Mouse (Mus musculus) layer of hippocampus, postnatal 10 days (tissue): Measurements from ENCODE around the gene Csrnp1. TPM values are rescaled to one million over a fixed set of nuclear protein-coding genes. Genes with fewer than 3 reads are reported as not detected.
A peak's percentile ranks its signal among the peaks of the same experiment; 100 is the strongest.

Experiments used
- DNase-seq, 2 experiments: peaks; one replicate each; pipeline ENCODE4 v3.0.0; 2021; ENCODE audit warnings: low spot score in 2 of 2
- total RNA-seq, 2 experiments: library from RNA; stranded (reverse); gene quantifications; 2 replicates each; pipeline ENCODE4 v1.2.3; 2021

Csrnp1 gene
- total RNA-seq, 2 experiments from 2014 or later = 9.9 to 10.4 TPM

DNA sequence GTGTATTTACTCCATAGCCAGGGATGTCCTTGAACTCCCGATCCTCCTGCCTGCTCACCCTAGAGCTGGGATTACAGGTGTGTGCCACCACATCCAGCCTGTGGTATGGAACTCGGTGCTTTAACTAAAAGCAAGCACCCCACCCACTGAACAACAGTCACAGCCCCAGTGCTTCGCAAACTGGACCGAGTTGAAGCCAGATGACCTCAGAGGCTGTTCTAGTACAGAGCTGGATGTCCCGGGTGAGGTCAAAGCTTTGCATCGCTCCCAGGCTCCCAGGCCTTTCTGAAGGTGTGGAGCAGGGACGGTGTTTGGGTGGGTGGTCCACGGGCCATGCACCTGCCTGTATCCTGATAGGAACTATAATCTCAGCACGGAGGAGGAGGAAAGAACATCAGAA is 33.1 kb downstream of the Csrnp1 start:
- DNase-seq = no peak

DNA sequence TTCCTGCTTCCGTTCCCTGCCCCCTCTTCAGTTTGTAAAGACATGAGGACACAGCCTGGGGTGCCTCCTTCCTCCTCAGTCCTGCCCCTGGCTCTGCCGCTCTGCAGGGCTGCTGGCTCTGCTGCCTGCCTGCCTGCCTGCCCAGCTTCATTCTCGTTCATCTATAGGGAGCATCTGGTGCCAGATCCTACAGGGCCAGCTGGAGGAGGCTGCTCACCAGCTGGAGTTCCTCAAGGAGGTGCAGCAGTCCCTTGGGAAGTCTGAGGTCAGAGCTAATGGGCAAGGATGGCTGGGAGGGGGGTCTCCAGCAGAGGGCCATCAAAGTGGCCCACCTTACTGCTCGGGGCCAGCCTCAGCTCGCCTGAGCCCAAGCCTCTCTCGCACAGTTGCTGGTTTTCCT is 34.0 kb downstream of the Csrnp1 start:
- DNase-seq = no peak

DNA sequence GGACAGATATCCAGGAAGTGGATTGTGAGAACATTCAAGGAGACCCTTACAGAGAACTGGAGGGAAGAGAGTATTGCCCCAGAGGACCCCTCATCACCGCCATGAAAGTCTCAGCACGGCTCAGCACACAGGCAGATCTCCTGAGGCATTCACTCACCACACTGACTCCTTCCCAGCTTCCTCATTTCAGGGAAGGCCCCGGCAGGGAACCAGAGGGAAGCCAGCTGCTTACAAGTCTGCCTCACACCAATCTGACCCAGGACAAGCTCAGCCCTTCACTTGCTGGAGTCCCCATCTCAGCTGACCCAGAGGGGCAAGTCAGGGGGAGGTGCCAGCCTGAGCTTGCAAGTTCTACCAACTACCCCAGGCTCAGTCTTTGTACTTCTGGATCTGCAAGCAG is 35.7 kb downstream of the Csrnp1 start:
- DNase-seq = no peak

DNA sequence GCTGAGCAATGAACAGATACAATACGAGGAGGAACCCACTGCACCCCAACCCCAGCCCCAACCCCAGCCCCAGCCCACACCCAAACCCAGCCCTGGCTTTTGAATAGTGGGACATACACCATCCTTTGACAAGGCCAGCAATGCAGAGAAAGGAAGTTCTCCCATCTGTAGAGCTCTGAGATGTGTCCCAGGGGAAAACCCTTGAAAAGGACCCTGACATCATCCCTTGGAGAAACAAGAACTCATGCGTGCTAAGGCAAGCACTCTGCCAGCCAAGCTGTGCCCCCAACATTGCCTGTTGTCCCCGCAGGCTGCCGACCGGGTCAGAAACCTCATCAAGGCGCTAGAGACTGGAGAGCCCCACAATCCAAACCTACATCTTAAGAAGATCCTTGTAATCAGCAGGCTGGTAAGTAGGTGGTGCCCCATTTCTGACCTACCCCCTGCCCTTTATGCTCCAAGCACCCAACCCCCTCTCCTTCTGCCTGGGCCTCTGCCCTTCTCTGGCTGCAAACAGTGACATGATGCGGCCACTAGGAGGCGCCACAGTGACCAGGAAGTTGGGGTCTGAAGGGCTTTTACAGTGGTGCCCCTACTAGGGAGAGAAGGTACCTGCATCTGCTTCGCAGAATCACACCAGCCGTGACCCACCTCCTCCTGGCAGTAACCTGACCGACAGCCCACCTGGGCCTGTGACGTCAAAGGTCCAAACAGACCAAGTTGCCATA is 39.1 kb downstream of the Csrnp1 start:
- no peak for DNase-seq

DNA sequence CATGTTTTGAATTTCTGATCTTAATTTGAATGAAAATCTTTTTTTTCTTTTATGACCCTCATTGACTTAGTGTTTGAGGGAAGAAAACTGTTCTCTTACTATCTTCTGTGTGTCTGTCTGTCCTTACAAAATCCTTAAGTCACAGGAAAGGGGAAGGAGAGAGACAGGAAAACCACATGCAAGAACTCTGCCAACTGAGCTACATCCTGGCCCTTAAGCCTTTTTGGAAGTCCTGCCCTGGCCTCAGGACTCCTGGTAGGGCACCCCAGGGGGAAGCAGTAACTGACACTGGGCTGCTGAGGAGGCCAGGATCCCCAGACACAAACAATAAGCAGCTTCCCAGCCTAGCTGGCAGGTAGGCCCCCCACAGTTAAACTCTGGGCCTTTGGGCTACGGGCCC is 41.1 kb downstream of the Csrnp1 start:
- no peak for DNase-seq

DNA sequence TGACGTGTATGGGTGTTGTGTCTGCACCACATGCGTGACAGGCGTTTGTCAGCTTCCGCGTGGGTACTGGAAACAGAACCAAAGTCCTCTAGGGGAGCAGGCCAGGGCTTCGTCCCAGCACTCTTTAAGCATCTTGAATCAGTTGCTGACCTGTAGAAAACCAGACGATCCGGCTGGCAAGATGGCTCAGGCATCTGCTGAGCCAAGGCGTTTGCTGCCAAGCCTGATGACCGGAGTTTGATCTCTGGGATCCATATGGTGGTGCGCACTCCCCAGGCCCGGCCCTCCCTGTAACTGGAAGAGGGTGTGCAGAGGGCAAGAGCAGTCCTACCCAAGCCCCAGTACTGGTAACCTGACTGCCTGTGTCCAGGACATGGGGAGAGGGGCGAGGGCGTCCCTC is 42.6 kb downstream of the Csrnp1 start:
- no peak for DNase-seq

DNA sequence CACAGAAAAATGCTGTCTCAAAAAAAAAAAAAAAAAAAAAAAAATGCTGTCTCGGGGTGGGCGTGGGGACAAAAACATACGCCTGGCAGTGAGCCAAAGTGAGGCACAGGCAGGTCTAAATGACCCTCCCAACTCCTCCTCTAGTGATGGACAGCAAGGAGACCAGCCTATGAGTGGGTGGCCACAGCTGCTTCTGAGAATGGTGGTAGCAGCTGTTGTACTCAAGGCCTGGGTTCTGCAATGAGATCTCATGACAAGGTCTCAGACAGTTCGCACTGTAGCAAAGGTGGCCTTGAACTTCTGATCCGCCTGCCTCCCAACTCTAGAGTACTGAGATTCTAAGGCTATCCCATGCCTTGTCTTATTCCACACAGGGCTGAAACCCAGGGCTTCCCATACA is 43.1 kb downstream of the Csrnp1 start:
- DNase-seq = no peak

DNA sequence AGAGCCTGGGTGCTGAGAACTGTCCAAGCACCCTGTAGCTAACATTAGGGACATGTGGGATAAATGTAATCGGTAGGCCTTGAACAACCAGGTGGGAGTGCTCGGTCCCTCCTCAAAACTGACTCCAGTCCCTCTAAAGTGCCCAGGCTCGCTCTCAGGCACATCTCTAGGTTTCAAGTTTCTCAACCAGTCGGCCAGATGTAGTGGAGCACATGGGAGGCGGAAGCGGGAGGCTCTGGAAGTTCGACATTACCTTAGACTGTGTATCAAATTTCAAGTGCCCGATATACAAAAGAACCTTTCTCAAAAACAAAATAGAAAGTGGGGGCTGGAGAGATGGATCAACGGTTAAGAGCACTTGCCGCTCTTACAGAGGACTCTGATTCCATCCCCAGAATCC is 44.8 kb downstream of the Csrnp1 start:
- DNase-seq = no peak

DNA sequence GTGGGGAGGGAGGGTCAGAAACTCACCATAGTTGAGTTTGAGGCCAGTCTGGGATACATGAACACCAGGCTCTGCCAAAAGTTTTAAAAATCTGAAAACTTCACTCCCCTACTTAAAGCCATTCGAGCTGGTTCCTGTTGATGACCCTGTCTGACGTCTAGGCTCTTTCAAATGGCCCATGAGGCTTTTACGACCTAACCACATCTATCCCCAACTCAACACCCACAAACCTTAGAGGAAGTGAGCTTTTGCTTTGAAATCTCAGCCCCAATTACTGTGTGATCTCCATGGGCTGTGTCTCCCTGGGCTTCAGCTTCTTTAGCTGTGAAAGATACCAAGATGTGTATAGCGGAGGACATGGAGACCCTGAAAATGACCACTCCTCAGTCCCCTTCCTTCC is 46.0 kb downstream of the Csrnp1 start:
- no peak for DNase-seq

DNA sequence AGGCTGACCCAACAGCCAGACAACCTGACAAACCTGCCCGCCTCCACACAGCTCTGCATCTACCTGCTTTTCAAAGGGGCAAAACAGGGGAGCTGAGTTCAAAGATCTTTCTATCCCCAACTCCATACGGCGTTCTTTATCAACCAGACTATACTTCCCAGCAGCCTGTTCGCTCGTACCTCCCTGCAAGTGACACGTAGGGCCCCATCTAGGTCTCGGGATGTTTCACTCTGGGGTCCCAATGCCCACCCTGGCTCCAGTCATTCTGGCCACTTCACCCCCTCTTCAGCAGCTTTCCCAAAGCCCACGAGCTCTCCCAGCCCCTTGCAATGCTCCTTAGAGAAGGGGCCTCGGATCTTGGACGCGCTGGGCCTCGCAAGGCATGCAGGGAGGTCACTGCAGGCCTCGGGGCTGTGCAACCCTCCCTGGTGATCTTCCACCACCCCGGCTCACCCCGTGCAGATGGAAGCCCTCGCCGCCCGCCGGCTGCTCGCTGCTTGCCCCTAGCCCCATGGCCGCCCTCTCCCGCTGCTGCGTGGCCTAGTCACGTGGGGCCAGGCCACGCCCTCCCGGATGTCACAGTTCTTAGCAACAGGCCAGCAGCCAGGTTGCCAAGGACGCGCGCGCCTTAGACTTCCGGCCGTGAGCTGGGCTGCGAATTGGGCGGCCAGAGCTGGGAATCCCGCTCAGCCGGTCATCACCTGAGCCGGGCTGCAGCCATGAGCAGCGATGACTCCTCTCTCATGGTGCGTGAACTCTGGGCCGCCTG is 47.3 kb downstream of the Csrnp1 start, which contains the start of the genes Gorasp1 and Ttc21a:
Gene Gorasp1, minus strand, starts transcription at position 561 of the 769 bp plus-strand sequence.
Gene Ttc21a, plus strand, starts transcription at position 602 of the 769 bp plus-strand sequence.
- peak; percentile 96 to 98 for DNase-seq

DNA sequence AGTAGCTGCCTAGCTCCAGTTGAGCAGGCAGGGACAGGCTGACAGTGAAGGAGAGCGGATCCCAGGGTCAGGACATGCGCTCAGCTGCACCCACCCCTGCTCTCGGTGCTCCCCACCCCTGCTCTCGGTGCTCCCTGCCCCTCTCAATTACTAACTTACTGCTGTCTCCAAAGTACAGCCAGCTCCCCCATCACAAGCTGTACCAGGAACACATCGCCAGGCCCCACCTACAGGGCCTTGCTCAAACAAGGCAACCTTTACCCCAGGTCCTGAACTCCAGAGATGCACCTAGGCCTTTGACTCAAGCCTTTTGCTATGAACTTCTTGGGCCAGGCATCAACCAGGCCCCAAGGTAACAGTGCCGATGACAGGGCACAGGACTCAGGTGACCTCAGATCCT is 50.8 kb downstream of the Csrnp1 start:
- no peak for DNase-seq

DNA sequence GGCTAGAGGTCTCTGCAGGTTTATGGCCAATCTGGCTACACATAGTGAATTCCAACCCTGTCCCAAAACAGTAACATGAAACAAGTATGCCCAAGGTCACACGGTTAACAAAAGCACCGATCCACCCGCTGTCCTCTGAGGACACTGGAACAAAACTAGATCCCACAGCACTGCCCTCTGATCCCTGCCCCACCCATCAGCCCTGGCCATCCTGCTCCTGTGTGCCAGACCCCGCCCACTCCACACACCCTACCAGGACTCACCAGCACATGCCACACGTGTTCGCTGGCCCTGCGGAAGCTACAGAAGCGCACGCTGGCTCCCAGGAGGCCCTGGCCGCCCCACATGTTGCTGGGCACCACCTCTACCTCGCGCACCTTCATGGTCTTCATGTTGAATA is 52.1 kb downstream of the Csrnp1 start:
- DNase-seq = no peak

DNA sequence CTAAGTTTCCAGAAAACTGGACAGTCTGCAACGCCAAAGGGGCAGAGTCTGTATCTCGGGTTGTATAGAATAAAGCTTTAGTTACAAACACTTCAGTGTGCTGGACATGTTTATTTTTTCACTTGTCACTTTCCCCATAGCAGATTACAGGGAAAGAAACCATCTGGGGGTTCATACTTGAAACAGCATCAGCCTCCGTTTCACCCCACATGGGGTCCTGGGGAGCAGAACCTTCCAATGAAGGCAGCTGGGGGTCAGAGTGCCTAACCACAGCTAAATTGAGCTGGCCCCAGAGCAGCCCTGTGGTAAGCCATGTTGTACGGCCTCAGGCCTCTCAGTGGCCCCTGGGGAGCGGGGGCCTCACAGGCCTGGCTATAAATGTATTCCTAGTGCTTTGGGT is 58.0 kb downstream of the Csrnp1 start:
- DNase-seq = no peak

DNA sequence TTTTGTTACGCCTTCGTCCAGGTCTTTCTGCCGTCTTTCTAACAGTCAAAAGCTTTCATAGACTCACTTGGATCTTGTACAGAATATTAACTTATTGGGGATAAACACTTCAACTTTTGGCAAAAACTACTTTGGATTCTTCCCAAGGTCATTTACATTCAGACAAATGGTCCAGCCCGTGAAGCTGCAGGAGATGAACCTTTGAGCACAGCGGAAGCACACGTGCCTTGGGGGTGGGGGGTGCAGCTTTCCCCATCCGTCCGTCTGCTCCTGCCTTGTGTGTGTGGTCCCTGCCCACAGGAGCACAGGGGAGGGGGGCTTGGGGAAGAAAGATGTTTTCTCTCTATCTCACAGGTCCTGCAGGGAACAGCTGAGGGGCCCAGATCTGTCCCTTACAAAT is 58.7 kb downstream of the Csrnp1 start:
- no peak for DNase-seq

DNA sequence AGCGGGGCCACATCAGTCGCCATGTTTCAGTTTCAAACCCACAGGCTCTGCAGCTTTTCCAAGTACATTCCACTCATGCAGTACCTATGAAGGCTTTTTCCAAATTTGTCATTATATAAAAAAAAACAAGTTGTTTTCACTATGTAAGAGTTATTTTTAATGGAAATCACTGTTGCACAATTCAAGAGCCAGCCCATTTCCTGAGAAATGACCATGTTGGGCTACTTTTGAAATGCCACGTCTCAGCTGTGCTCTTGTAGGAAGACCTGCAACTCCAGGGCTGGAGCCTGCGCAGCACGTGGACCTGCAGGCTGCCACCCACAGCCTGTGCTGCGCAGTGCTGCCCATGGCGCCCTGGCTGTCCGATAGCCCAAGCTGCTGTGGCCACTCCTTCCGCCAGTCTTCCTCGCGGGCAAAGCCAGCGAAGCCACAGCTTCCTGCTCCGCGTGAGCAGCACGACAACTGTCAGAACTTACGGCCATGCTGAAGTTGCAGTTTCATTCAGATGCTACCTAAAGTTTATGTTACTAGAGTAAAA is 59.3 kb downstream of the Csrnp1 start:
- no peak for DNase-seq

DNA sequence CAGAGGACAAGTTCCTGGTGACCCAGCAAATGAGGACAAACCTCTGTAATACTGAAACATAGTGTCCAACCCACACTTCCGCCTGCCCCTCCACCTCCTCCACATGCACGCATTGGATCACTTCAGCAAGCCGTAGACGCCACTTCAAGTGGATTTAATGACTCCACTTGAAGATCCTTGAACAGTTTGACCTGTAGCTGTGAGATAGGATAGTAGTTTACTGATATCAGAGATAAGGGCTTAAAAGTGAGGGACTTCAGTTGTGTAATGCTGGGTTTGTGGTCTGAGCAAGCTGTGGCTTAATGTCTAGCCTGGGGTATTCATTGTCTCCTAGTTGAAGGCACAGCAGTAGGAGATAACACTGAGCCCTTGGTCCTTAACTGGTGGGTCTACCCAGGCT is 61.0 kb downstream of the Csrnp1 start:
- DNase-seq = no peak

Other genes starting within 250 kb of the Csrnp1 start
- under 1 TPM; 0.18 to 0.25 TPM for gene Scn11a, start 159.2 kb downstream of the Csrnp1 start, total RNA-seq
- gene Wdr48, start 89.8 kb downstream of the Csrnp1 start, total RNA-seq = 10 to 100 TPM; 61.7 to 66.8 TPM
- gene Gorasp1, start 47.1 kb downstream of the Csrnp1 start, total RNA-seq = 10 to 100 TPM; 28.9 to 31.2 TPM
- 1 to 10 TPM; 1.3 to 2.9 TPM for gene Ttc21a, start 47.1 kb downstream of the Csrnp1 start, total RNA-seq
- under 1 TPM; 0.07 to 0.09 TPM for gene Xirp1, start 38.9 kb upstream of the Csrnp1 start, total RNA-seq
- 10 to 100 TPM; 28.3 to 31.6 TPM for gene Cx3cr1, start 85.2 kb upstream of the Csrnp1 start, total RNA-seq
- not detected for gene Ccr8, start 107.5 kb upstream of the Csrnp1 start, total RNA-seq
- gene Slc25a38, start 125.7 kb upstream of the Csrnp1 start, total RNA-seq = 10 to 100 TPM; 23.6 to 26.7 TPM
- gene Rpsa, start 143.0 kb upstream of the Csrnp1 start, total RNA-seq = 100 to 1,000 TPM; 728 to 842 TPM
- gene Mobp, start 165.0 kb upstream of the Csrnp1 start, total RNA-seq = 10 to 100 TPM; 16.2 to 17.0 TPM